Mouse (Mus musculus): ENCODE results near the gene Vps35. TPM values are rescaled to one million over a fixed set of nuclear protein-coding genes. Genes with fewer than 3 reads are reported as not detected.

Vps35 gene
- polyA plus RNA-seq, 1 experiment from 2014 or later, result 103 TPM

Other genes starting within 250 kb of the Vps35 start
- 18.5 and 19.8 TPM in 2 replicates for gene Fbxw9, start 239.7 kb downstream of the Vps35 start, polyA plus RNA-seq (2015; fragmentation: Nextera tagmentation; extraction: Ambion mirVana)
- 0.57 TPM in 1 of 2 replicates, not detected in the other for gene Gm5741, start 231.8 kb downstream of the Vps35 start, polyA plus RNA-seq (2015; fragmentation: Nextera tagmentation; extraction: Ambion mirVana)
- gene Dhps, start 228.0 kb downstream of the Vps35 start, polyA plus RNA-seq (2015; fragmentation: Nextera tagmentation; extraction: Ambion mirVana), result 51.9 and 60.4 TPM in 2 replicates
- gene Wdr83os, start 219.1 kb downstream of the Vps35 start, polyA plus RNA-seq (2015; fragmentation: Nextera tagmentation; extraction: Ambion mirVana), result 118 and 120 TPM in 2 replicates
- 37.7 and 38.7 TPM in 2 replicates for gene Wdr83, start 218.5 kb downstream of the Vps35 start, polyA plus RNA-seq (2015; fragmentation: Nextera tagmentation; extraction: Ambion mirVana)
- gene Man2b1, start 216.5 kb downstream of the Vps35 start, polyA plus RNA-seq (2015; fragmentation: Nextera tagmentation; extraction: Ambion mirVana), result 30.5 and 31.1 TPM in 2 replicates
- 1.0 and 1.2 TPM in 2 replicates for gene Zfp791, start 176.7 kb downstream of the Vps35 start, polyA plus RNA-seq (2015; fragmentation: Nextera tagmentation; extraction: Ambion mirVana)
- not detected in 2 replicates for gene Cks1brt, start 147.9 kb downstream of the Vps35 start, polyA plus RNA-seq (2015; fragmentation: Nextera tagmentation; extraction: Ambion mirVana)
- gene Olfr371, start 73.8 kb downstream of the Vps35 start, polyA plus RNA-seq (2015; fragmentation: Nextera tagmentation; extraction: Ambion mirVana), result not detected in 2 replicates
- 66.2 and 69.6 TPM in 2 replicates for gene Orc6, start 170 bp downstream of the Vps35 start, polyA plus RNA-seq (2015; fragmentation: Nextera tagmentation; extraction: Ambion mirVana)
- gene Mylk3, start 86.5 kb upstream of the Vps35 start, polyA plus RNA-seq (2015; fragmentation: Nextera tagmentation; extraction: Ambion mirVana), result 197 and 216 TPM in 2 replicates
- 52.9 and 62.3 TPM in 2 replicates for gene 4921524J17Rik, start 133.0 kb upstream of the Vps35 start, polyA plus RNA-seq (2015; fragmentation: Nextera tagmentation; extraction: Ambion mirVana)
- gene Gpt2, start 192.8 kb upstream of the Vps35 start, polyA plus RNA-seq (2015; fragmentation: Nextera tagmentation; extraction: Ambion mirVana), result 7.0 and 7.4 TPM in 2 replicates